Comparison of ENCODE assay signal across 15 mouse cellular contexts in the genomic region with DNA sequence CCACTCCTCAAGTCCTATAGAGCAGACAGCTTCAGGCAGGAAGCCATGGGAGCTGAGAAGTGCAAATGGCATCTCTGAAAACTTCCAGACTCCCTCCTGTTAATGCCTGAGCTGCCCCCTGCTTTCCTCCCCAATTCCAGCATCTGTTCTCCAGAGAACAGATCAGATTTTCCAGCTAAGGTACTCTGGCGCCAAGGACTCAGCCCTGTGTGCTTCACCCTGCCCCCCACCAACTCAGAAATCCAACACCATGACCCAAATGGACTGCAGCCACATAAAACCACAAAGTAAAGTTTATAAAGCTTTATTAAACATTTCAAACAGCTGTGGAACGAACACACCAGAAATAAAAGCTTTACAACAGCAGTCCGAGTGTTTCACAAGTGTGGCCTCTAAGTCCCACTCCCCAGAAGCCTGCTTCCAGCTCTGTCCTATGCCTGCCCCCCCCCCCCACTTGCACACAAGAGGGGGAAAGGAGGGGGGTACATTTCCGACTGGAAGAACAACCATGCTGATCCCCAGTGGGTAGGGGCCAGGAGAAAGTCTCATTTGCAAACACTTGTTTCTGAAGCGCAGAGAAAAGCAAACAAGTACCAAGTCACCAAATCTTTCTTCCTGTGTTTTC. TPM values are rescaled to one million over a fixed set of nuclear protein-coding genes. Genes with fewer than 3 reads are reported as not detected.
A peak's percentile ranks its signal among the peaks of the same experiment; 100 is the strongest.
DNase-seq lines count a peak whose midpoint lies in the region; ATAC-seq and TF ChIP-seq lines count a peak whose summit lies in the region.
"Had no signal": no experiment of that assay in that cellular context is flagged by ENCODE, and none has a peak within 500 bp of the region (broad histone marks: within the 10 kb centered on the region; RNA-seq: fewer than 3 reads in every experiment).

No protein-coding gene starts in this region.

- no peak overlapping the region for H3K4me2 ChIP-seq in forebrain, embryonic 12.5 days
- no peak overlapping the region for H3K4me2 ChIP-seq in forebrain, embryonic 13.5 days
- no peak overlapping the region for H3K4me2 ChIP-seq in midbrain, postnatal 0 days (ENCODE audit: low read depth, low read length, poor library complexity, severe bottlenecking)
- H3K4me2 ChIP-seq in midbrain, embryonic 14.5 days (ENCODE audit: low read length), result no peak overlapping the region
- H3K4me2 ChIP-seq in lung, embryonic 15.5 days, result 0 out of 2 replicates have a peak overlapping the region, but pooled peaks have one; percentile 7
- H3K4me2 ChIP-seq: liver, embryonic 15.5 days; midbrain, embryonic 15.5 days had no signal

- H3K9ac ChIP-seq in forebrain, embryonic 12.5 days, result no peak overlapping the region; the same call in 1 of the 2 replicates
- H3K9ac ChIP-seq in forebrain, embryonic 13.5 days, result no peak overlapping the region
- no peak overlapping the region for H3K9ac ChIP-seq in midbrain, postnatal 0 days (replicated peaks; ENCODE audit: low read length, poor library complexity, severe bottlenecking)
- no peak overlapping the region for H3K9ac ChIP-seq in midbrain, embryonic 14.5 days (replicated peaks; ENCODE audit: low read length)
- H3K9ac ChIP-seq in lung, embryonic 15.5 days, result no peak overlapping the region
- H3K9ac ChIP-seq: liver, embryonic 15.5 days; midbrain, embryonic 15.5 days had no signal

- no peak for ATAC-seq in forebrain, embryonic 12.5 days (ENCODE audit: low FRiP score)
- no peak for ATAC-seq in forebrain, embryonic 13.5 days
- ATAC-seq in midbrain, postnatal 0 days (ENCODE audit: low FRiP score), result no peak
- no peak for ATAC-seq in midbrain, embryonic 14.5 days (ENCODE audit: low FRiP score, low TSS enrichment)
- 0 out of 2 replicates have a peak, but pooled peaks have one; percentile 25 for ATAC-seq in lung, embryonic 15.5 days (ENCODE audit: borderline replicate concordance, extremely low read depth, low FRiP score, low TSS enrichment)
- ATAC-seq: hindbrain, postnatal 0 days; midbrain, embryonic 15.5 days had no signal

- peaks cover 57% of the 10 kb centered on the region for H3K36me3 ChIP-seq in forebrain, embryonic 12.5 days (replicated peaks)
- H3K36me3 ChIP-seq in forebrain, embryonic 13.5 days (ENCODE audit: poor library complexity, severe bottlenecking), result peaks cover 50% of the 10 kb centered on the region
- peaks cover 8% of the 10 kb centered on the region for H3K36me3 ChIP-seq in midbrain, postnatal 0 days (ENCODE audit: insufficient read depth, low read length)
- H3K36me3 ChIP-seq in midbrain, embryonic 14.5 days (ENCODE audit: control insufficient read depth, insufficient read depth, low read length), result peaks cover 21% of the 10 kb centered on the region
- peaks cover 32% of the 10 kb centered on the region for H3K36me3 ChIP-seq in lung, embryonic 15.5 days

- 0 out of 2 replicates have a peak overlapping the region, but pooled peaks have one; percentile 27 for H3K27ac ChIP-seq in forebrain, embryonic 12.5 days
- H3K27ac ChIP-seq in forebrain, embryonic 13.5 days, result no peak overlapping the region
- H3K27ac ChIP-seq in midbrain, postnatal 0 days (ENCODE audit: low read depth, low read length), result peak overlapping the region; percentile 47; the same call in 1 of the 2 replicates
- H3K27ac ChIP-seq in midbrain, embryonic 14.5 days (replicated peaks; ENCODE audit: low read depth, low read length), result no peak overlapping the region
- H3K27ac ChIP-seq in lung, embryonic 15.5 days, result peak overlapping the region; percentile 56
- H3K27ac ChIP-seq: left cerebral cortex, adult 2 months; liver, embryonic 15.5 days; midbrain, embryonic 15.5 days had no signal

- peaks cover 26% of the 10 kb centered on the region for H3K9me3 ChIP-seq in forebrain, embryonic 12.5 days
- H3K9me3 ChIP-seq in forebrain, embryonic 13.5 days (replicated peaks), result peaks cover 31% of the 10 kb centered on the region
- H3K9me3 ChIP-seq in midbrain, postnatal 0 days (ENCODE audit: low read length), result 0 out of 2 replicates have a peak, but pooled peaks cover 6% of the 10 kb centered on the region
- H3K9me3 ChIP-seq in midbrain, embryonic 14.5 days (ENCODE audit: control insufficient read depth, low read length), result peaks cover 23% of the 10 kb centered on the region
- peaks cover 17% of the 10 kb centered on the region for H3K9me3 ChIP-seq in lung, embryonic 15.5 days
- H3K9me3 ChIP-seq: liver, embryonic 15.5 days had no signal

- DNase-seq in midbrain, postnatal 0 days (ENCODE audit: low spot score), result no peak
- no peak for DNase-seq in midbrain, embryonic 14.5 days
- peak; percentile 48 for DNase-seq in yolk sac, embryonic 10.5 days (ENCODE audit: low spot score)
- DNase-seq in right cerebral cortex, adult 18-20 months, result no peak
- no peak for DNase-seq in retina, embryonic 14.5 days (ENCODE audit: low spot score)
- DNase-seq: adrenal gland, postnatal 14 days; gastrocnemius, postnatal 25 days; kidney, postnatal 36 days had no signal

- no peak for TF ChIP-seq CTCF in midbrain, postnatal 0 days (IDR thresholded peaks at IDR 0.05)

- H3K4me3 ChIP-seq in forebrain, embryonic 12.5 days (replicated peaks), result no peak overlapping the region
- no peak overlapping the region for H3K4me3 ChIP-seq in forebrain, embryonic 13.5 days
- no peak overlapping the region for H3K4me3 ChIP-seq in midbrain, postnatal 0 days (ENCODE audit: low read depth, low read length)
- H3K4me3 ChIP-seq in midbrain, embryonic 14.5 days (replicated peaks; ENCODE audit: low read depth, low read length), result no peak overlapping the region
- H3K4me3 ChIP-seq in lung, embryonic 15.5 days, result no peak overlapping the region
- H3K4me3 ChIP-seq: left cerebral cortex, adult 2 months; liver, embryonic 15.5 days; midbrain, embryonic 15.5 days had no signal

- no peaks in the 10 kb centered on the region for H3K27me3 ChIP-seq in forebrain, embryonic 12.5 days
- H3K27me3 ChIP-seq in forebrain, embryonic 13.5 days, result no peaks in the 10 kb centered on the region
- no peaks in the 10 kb centered on the region for H3K27me3 ChIP-seq in midbrain, postnatal 0 days (ENCODE audit: insufficient read depth, low read length)
- no peaks in the 10 kb centered on the region for H3K27me3 ChIP-seq in midbrain, embryonic 14.5 days (ENCODE audit: control insufficient read depth, insufficient read depth, low read length)
- no peaks in the 10 kb centered on the region for H3K27me3 ChIP-seq in lung, embryonic 15.5 days
- H3K27me3 ChIP-seq: midbrain, embryonic 15.5 days had no signal

- H3K4me1 ChIP-seq in forebrain, embryonic 12.5 days, result peaks cover 33% of the 10 kb centered on the region
- peaks cover 45% of the 10 kb centered on the region for H3K4me1 ChIP-seq in forebrain, embryonic 13.5 days
- H3K4me1 ChIP-seq in midbrain, postnatal 0 days (ENCODE audit: insufficient read depth, low read length), result no peaks in the 10 kb centered on the region; the same call in 1 of the 2 replicates
- peaks cover 8% of the 10 kb centered on the region; the same call in 1 of the 2 replicates for H3K4me1 ChIP-seq in midbrain, embryonic 14.5 days (ENCODE audit: control insufficient read depth, insufficient read depth, low read length)
- H3K4me1 ChIP-seq in lung, embryonic 15.5 days, result peaks cover 40% of the 10 kb centered on the region

- 69% methylated on average over 5 of the region's 5 CpGs for WGBS in forebrain, embryonic 12.5 days
- 66% methylated on average over 5 of the region's 5 CpGs for WGBS in forebrain, embryonic 13.5 days
- WGBS in midbrain, postnatal 0 days, result 69% methylated on average over 5 of the region's 5 CpGs
- WGBS in midbrain, embryonic 14.5 days, result 72% methylated on average over 5 of the region's 5 CpGs
- 42% methylated on average over 5 of the region's 5 CpGs for WGBS in lung, embryonic 15.5 days

RNA-seq across cellular contexts. Expression of gene Nnat, which starts 3.7 kb away (rescaled TPM):
- 5,265 and 5,863 TPM in 2 replicates for polyA plus RNA-seq in forebrain, embryonic 12.5 days (2016; fragmentation: Nextera tagmentation; extraction: Ambion mirVana)
- polyA plus RNA-seq in forebrain, embryonic 13.5 days (2015; fragmentation: Nextera tagmentation; extraction: Ambion mirVana), result 6,508 and 7,407 TPM in 2 replicates
- 7,900 and 8,478 TPM in 2 replicates for total RNA-seq in midbrain, postnatal 0 days (2014; rRNA removed)
- polyA plus RNA-seq in midbrain, postnatal 0 days (2015; fragmentation: Nextera tagmentation; extraction: Ambion mirVana), result 8,374 and 8,478 TPM in 2 replicates
- 7,465 and 9,945 TPM in 2 replicates for polyA plus RNA-seq in midbrain, embryonic 14.5 days (2014; fragmentation: Nextera tagmentation; extraction: Ambion mirVana)
- polyA plus RNA-seq in lung, embryonic 15.5 days (2015; fragmentation: Nextera tagmentation; extraction: Ambion mirVana), result 685 and 703 TPM in 2 replicates

RNA-seq across cellular contexts. Expression of gene Blcap, which starts 14.9 kb away (rescaled TPM):
- polyA plus RNA-seq in forebrain, embryonic 12.5 days (2016; fragmentation: Nextera tagmentation; extraction: Ambion mirVana), result 144 and 156 TPM in 2 replicates
- polyA plus RNA-seq in forebrain, embryonic 13.5 days (2015; fragmentation: Nextera tagmentation; extraction: Ambion mirVana), result 161 and 187 TPM in 2 replicates
- 307 and 309 TPM in 2 replicates for total RNA-seq in midbrain, postnatal 0 days (2014; rRNA removed)
- 394 and 397 TPM in 2 replicates for polyA plus RNA-seq in midbrain, postnatal 0 days (2015; fragmentation: Nextera tagmentation; extraction: Ambion mirVana)
- polyA plus RNA-seq in midbrain, embryonic 14.5 days (2014; fragmentation: Nextera tagmentation; extraction: Ambion mirVana), result 353 and 397 TPM in 2 replicates
- polyA plus RNA-seq in lung, embryonic 15.5 days (2015; fragmentation: Nextera tagmentation; extraction: Ambion mirVana), result 45.7 and 48.1 TPM in 2 replicates

Comparison
In these comparisons a context has a peak if more than half of its experiments do, and no peak if none do; other contexts are left out.
1. H3K27ac ChIP-seq: peak in forebrain, embryonic 12.5 days (single experiment), midbrain, postnatal 0 days (single experiment) and lung, embryonic 15.5 days (single experiment); none in forebrain, embryonic 13.5 days (single experiment) and midbrain, embryonic 14.5 days (single experiment).